Mouse (Mus musculus) limb, embryonic 14.5 days (tissue): ENCODE data around the gene Tet3. TPM values are rescaled to one million over a fixed set of nuclear protein-coding genes. Genes with fewer than 3 reads are reported as not detected.

Experiments
- ATAC-seq: fragments of 200-750 bp; cut with Nextera tagmentation; 2 replicates; pipeline ENCODE4 v1.8.0; 2017; ENCODE audit warnings: low read depth, moderate number of reproducible peaks, moderate TSS enrichment; ENCODE audit not compliant: low FRiP score
- DNase-seq: peaks from one replicate; pipeline ENCODE4 v3.0.0-alpha.2; 2015; ENCODE audit warnings: low spot score
- H3K27ac ChIP-seq: fragments of 300-500 bp; sonication (generic); replicated peaks from 2 replicates; pipeline ENCODE4 v1.5.1; 2014; ENCODE audit warnings: low read depth, mild to moderate bottlenecking, low read length, moderate library complexity, mixed read lengths
- H3K27me3 ChIP-seq: fragments of 300-500 bp; sonication (generic); 2 replicates; pipeline ENCODE4 v1.6.1; 2014; ENCODE audit warnings: low read length, mixed read lengths; ENCODE audit not compliant: control insufficient read depth, insufficient read depth
- H3K36me3 ChIP-seq: fragments of 300-500 bp; sonication (generic); 2 replicates; pipeline ENCODE4 v1.6.1; 2014; ENCODE audit warnings: mild to moderate bottlenecking, low read length, moderate library complexity, mixed read lengths; ENCODE audit not compliant: control insufficient read depth, insufficient read depth
- H3K4me1 ChIP-seq: fragments of 300-500 bp; sonication (generic); 2 replicates; pipeline ENCODE4 v1.6.1; 2014; ENCODE audit warnings: antibody characterized with exemption, low read length, mixed read lengths; ENCODE audit not compliant: control insufficient read depth, insufficient read depth
- H3K4me2 ChIP-seq: fragments of 300-500 bp; sonication (generic); replicated peaks from 2 replicates; pipeline ENCODE4 v1.6.1; 2014; ENCODE audit warnings: low read depth, mild to moderate bottlenecking, low read length, moderate library complexity; ENCODE audit not compliant: severe bottlenecking
- H3K4me3 ChIP-seq: fragments of 300-500 bp; sonication (generic); replicated peaks from 2 replicates; pipeline ENCODE4 v1.5.1; 2014; ENCODE audit warnings: low read length
- H3K9ac ChIP-seq: fragments of 300-500 bp; sonication (generic); 2 replicates; pipeline ENCODE4 v1.6.1; 2014; ENCODE audit warnings: mild to moderate bottlenecking, low read depth, low read length, moderate library complexity; ENCODE audit not compliant: severe bottlenecking
- H3K9me3 ChIP-seq: fragments of 300-500 bp; sonication (generic); 2 replicates; pipeline ENCODE4 v1.6.1; 2016; ENCODE audit warnings: low read length; ENCODE audit not compliant: control insufficient read depth
- POLR2A ChIP-seq: fragments of 200-500 bp; IDR thresholded peaks from 2 replicates; pipeline ENCODE4 v1.8.0; 2012; ENCODE audit warnings: inconsistent platforms, mild to moderate bottlenecking, moderate library complexity, borderline replicate concordance; ENCODE audit not compliant: insufficient read depth, insufficient read length; ENCODE audit errors: extremely low read depth
- WGBS: fragments of 180-500 bp; shearing (Covaris S2); extraction: QIAGEN DNeasy Blood & Tissue Kit; methylation state at CpG from one replicate; pipeline ENCODE4 v1.1.7; 2014; 5-methylcytosine and 5-hydroxymethylcytosine counted together
- polyA plus RNA-seq, 2 experiments: library from polyadenylated mRNA; depleted of rRNA in 1 of 2; stranded (reverse) in 1 of 2; unstranded in 1 of 2; fragments of >200 nt; fragmentation: Nextera tagmentation in 1 of 2; extraction: Ambion mirVana in 1 of 2; gene quantifications; 2 replicates each; pipeline versions ENCODE4 v1.2.1 to v1.2.3; 2012 to 2014

The Tet3 gene
- polyA plus RNA-seq, 2 experiments = 21.1 to 44.3 TPM

GRCm38 (mm10) chr6:83427968-83428731, 30.7 kb downstream of the Tet3 start:
- peaks cover 26% of the 10 kb centered on the region for H3K4me1 ChIP-seq
- ATAC-seq (0 out of 2 replicates have a peak, but pooled peaks have one; percentile 48), DNase-seq (peak; percentile 63)
- TF ChIP-seq POLR2A = no peak
- H3K9me3 ChIP-seq = no peaks in the 10 kb centered on the region
- peaks cover 35% of the 10 kb centered on the region for H3K36me3 ChIP-seq
- H3K9ac ChIP-seq = 0 out of 2 replicates have a peak overlapping the region, but pooled peaks have one; percentile 14
- 29% methylated on average over 5 of the region's 5 CpGs for WGBS
- peak overlapping the region; percentile 46; the same call in 1 of the 2 replicates for H3K27ac ChIP-seq
- H3K4me3 ChIP-seq = no peak overlapping the region
- no peak overlapping the region for H3K4me2 ChIP-seq
- H3K27me3 ChIP-seq = no peaks in the 10 kb centered on the region

DNA sequence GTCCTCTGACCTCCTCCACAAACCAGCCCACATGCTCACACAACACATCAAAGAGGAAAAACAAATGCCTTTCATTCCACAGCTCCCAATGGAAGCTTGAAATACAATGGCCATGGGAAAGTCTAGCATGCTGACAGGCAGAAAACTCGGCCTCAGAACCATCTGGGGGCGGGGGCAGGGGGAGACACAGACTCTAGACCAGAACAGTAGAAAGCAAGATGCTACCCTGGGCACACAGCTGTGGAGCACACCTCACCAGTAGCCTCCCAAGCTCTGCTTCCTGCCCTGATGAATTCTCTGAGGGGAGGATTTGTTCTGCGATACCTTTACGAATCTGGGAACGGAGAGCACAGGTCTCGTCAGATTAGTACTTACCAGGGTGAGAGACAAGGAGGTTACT, 31.4 kb downstream of the Tet3 start:
- Histone ChIP-seq H3K4me1 (peaks cover 26% of the 10 kb centered on the region), H3K27ac (0 out of 2 replicates have a peak overlapping the region, but pooled peaks have one; percentile 46), H3K4me2 (no peak overlapping the region), H3K9me3 (no peaks in the 10 kb centered on the region), H3K4me3 (no peak overlapping the region), H3K9ac (0 out of 2 replicates have a peak overlapping the region, but pooled peaks have one; percentile 14), H3K36me3 (peaks cover 34% of the 10 kb centered on the region), H3K27me3 (no peaks in the 10 kb centered on the region)
- no peak for TF ChIP-seq POLR2A
- 0 out of 2 replicates have a peak, but pooled peaks have one; percentile 16 for ATAC-seq
- DNase-seq = no peak
- WGBS = 44% methylated on average over 6 of the region's 6 CpGs

GRCm38 (mm10) chr6:83426576-83426975, 32.3 kb downstream of the Tet3 start:
- Histone ChIP-seq H3K9me3 (no peaks in the 10 kb centered on the region), H3K4me2 (no peak overlapping the region), H3K27me3 (no peaks in the 10 kb centered on the region), H3K27ac (no peak overlapping the region), H3K36me3 (peaks cover 30% of the 10 kb centered on the region), H3K4me3 (no peak overlapping the region), H3K4me1 (peaks cover 34% of the 10 kb centered on the region), H3K9ac (no peak overlapping the region)
- ATAC-seq (no peak), DNase-seq (no peak)
- TF ChIP-seq POLR2A = no peak
- WGBS = 98% methylated on average over 3 of the region's 3 CpGs

DNA sequence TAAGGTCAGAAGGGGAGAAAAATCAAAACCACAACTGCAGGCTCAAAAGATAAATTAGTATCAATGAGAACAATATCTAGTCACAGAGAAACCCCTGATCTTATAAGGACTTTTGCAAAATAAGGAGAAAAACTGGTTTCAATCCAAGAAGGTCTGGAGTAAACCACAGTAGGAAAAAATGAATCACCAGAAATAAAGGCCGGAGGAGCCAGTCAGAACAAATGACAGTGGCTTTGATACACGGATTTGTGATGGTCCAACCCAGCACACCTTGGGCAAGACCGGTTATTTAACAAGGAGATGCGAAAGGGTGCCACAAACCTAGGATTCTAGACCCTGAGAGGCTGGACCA, 34.9 kb downstream of the Tet3 start:
- Histone ChIP-seq H3K4me1 (peaks cover 38% of the 10 kb centered on the region), H3K27me3 (no peaks in the 10 kb centered on the region), H3K9ac (no peak overlapping the region), H3K4me3 (no peak overlapping the region), H3K27ac (no peak overlapping the region), H3K36me3 (peaks cover 22% of the 10 kb centered on the region), H3K9me3 (no peaks in the 10 kb centered on the region), H3K4me2 (no peak overlapping the region)
- ATAC-seq = no peak
- DNase-seq = no peak
- WGBS = 49% methylated on average over 4 of the region's 4 CpGs
- no peak for TF ChIP-seq POLR2A

DNA sequence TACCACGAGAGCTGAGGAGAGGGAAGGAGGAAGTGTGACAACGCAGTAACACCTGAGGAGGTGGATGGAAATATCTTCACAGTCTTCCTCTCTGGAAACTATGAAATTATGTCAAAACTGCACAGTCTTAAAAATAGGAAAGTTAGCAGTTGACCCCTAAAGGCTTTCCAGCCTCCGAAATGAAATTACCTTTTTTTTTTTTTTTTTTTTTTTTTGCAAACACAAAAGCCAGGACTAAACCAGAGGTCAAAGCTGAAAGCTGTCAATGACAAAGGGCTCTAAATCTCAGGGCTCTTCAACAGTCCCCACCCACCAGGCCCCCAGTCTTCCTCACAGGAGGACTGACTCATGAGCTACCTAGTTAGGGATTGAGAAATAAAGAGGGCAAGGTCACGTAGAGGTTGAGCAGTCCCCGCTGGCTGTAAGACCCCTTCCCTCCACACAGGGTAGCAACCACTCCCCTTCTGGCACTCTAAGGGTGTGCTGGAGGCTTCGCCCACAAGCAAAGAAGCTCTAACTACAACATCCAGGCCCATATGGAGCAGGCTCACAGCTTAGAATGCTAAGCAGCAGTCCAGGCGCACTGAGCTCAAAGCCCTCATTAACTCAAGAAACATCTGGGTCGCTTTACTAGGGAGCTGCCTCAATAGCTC, 35.4 kb downstream of the Tet3 start:
- H3K36me3 ChIP-seq = peaks cover 23% of the 10 kb centered on the region
- H3K4me2 ChIP-seq = no peak overlapping the region
- H3K4me1 ChIP-seq = peaks cover 38% of the 10 kb centered on the region
- ATAC-seq (no peak), DNase-seq (peak; percentile 53)
- no peaks in the 10 kb centered on the region for H3K27me3 ChIP-seq
- WGBS = 33% methylated on average over 8 of the region's 8 CpGs
- H3K27ac ChIP-seq = no peak overlapping the region
- H3K9ac ChIP-seq = no peak overlapping the region
- H3K9me3 ChIP-seq = no peaks in the 10 kb centered on the region
- no peak for TF ChIP-seq POLR2A
- H3K4me3 ChIP-seq = no peak overlapping the region
